8 mouse cellular contexts compared by ENCODE assay signal in genomic region chrX:75096163-75096770, GRCm38 (mm10). TPM values are rescaled to one million over a fixed set of nuclear protein-coding genes. Genes with fewer than 3 reads are reported as not detected.
DNase-seq lines count a peak whose midpoint lies in the region; ATAC-seq lines count a peak whose summit lies in the region.

No protein-coding gene starts in this region.

- H3K27me3 ChIP-seq in lung, embryonic 15.5 days: no peaks in the 10 kb centered on the region
- H3K27me3 ChIP-seq in midbrain, embryonic 16.5 days (ENCODE audit: control insufficient read depth, insufficient read depth, low read depth, low read length): no peaks in the 10 kb centered on the region

- H3K9me3 ChIP-seq in lung, embryonic 15.5 days: no peaks in the 10 kb centered on the region
- no peaks in the 10 kb centered on the region for H3K9me3 ChIP-seq in midbrain, embryonic 16.5 days (replicated peaks; ENCODE audit: control insufficient read depth, low read length, poor library complexity, severe bottlenecking)

- H3K4me2 ChIP-seq in lung, embryonic 15.5 days: peak overlapping the region; percentile 57
- peak overlapping the region; percentile 59 for H3K4me2 ChIP-seq in midbrain, embryonic 16.5 days (ENCODE audit: low read length)

- H3K4me1 ChIP-seq in lung, embryonic 15.5 days: no peaks in the 10 kb centered on the region
- peaks cover 9% of the 10 kb centered on the region; the same call in 1 of the 2 replicates for H3K4me1 ChIP-seq in midbrain, embryonic 16.5 days (ENCODE audit: control insufficient read depth, insufficient read depth, low read length)

- peak overlapping the region; percentile 58 for H3K9ac ChIP-seq in lung, embryonic 15.5 days
- peak overlapping the region; percentile 64 for H3K9ac ChIP-seq in midbrain, embryonic 16.5 days (ENCODE audit: low read depth, low read length)

- 15% methylated on average over 21 of the region's 23 CpGs for WGBS in lung, embryonic 15.5 days
- 25% methylated on average over 23 of the region's 23 CpGs for WGBS in midbrain, embryonic 16.5 days

- H3K36me3 ChIP-seq in lung, embryonic 15.5 days: peaks cover 7% of the 10 kb centered on the region; the same call in 1 of the 2 replicates
- H3K36me3 ChIP-seq in midbrain, embryonic 16.5 days (ENCODE audit: control insufficient read depth, insufficient read depth, low read length): no peaks in the 10 kb centered on the region

- peak overlapping the region; percentile 82 for H3K27ac ChIP-seq in lung, embryonic 15.5 days
- peak overlapping the region; percentile 72 for H3K27ac ChIP-seq in midbrain, embryonic 16.5 days (ENCODE audit: low read length)

- DNase-seq in lung, postnatal 25 days (ENCODE audit: low spot score): no peak
- DNase-seq in adrenal gland, postnatal 14 days: peak; percentile 41
- peak; percentile 7 for DNase-seq in heart, adult 8-10 months (ENCODE audit: low spot score)
- DNase-seq in kidney, postnatal 10 days: peak; percentile 12
- no peak for DNase-seq in spleen, adult 18-20 months

- peak; percentile 2 for ATAC-seq in lung, embryonic 15.5 days (ENCODE audit: borderline replicate concordance, extremely low read depth, low FRiP score, low TSS enrichment)
- peak; percentile 26; the same call in 1 of the 2 replicates for ATAC-seq in midbrain, embryonic 16.5 days
- ATAC-seq in frontal cortex, adult (ENCODE audit: low TSS enrichment): no peak

- peak overlapping the region; percentile 62 for H3K4me3 ChIP-seq in lung, embryonic 15.5 days
- peak overlapping the region; percentile 51 for H3K4me3 ChIP-seq in midbrain, embryonic 16.5 days (ENCODE audit: low read depth, low read length)

RNA-seq across cellular contexts. Expression of gene Dkc1, which starts 0.6 kb away (rescaled TPM):
- 128 and 131 TPM in 2 replicates for polyA plus RNA-seq in lung, embryonic 15.5 days (2015; fragmentation: Nextera tagmentation; extraction: Ambion mirVana)
- total RNA-seq in adrenal gland, postnatal 14 days (2021): 45.7 and 57.9 TPM in 2 replicates
- total RNA-seq in heart, adult 8-10 months (2022): 10 to 100 TPM; 18.6 to 26.9 (median 22.4) TPM
- 50.1 and 57.5 TPM in 2 replicates for polyA plus RNA-seq in midbrain, embryonic 16.5 days (2015; fragmentation: Nextera tagmentation; extraction: Ambion mirVana)

RNA-seq across cellular contexts. Expression of gene Gab3, which starts 11.0 kb away (rescaled TPM):
- 7.7 and 8.5 TPM in 2 replicates for polyA plus RNA-seq in lung, embryonic 15.5 days (2015; fragmentation: Nextera tagmentation; extraction: Ambion mirVana)
- 2.3 and 3.6 TPM in 2 replicates for total RNA-seq in adrenal gland, postnatal 14 days (2021)
- total RNA-seq in heart, adult 8-10 months (2022): 1 to 10 TPM; 1.2 to 1.9 (median 1.6) TPM
- 2.8 TPM in 2 replicates for polyA plus RNA-seq in midbrain, embryonic 16.5 days (2015; fragmentation: Nextera tagmentation; extraction: Ambion mirVana)

RNA-seq across cellular contexts. Expression of gene Mpp1, which starts 34.5 kb away (rescaled TPM):
- 82.5 and 86.0 TPM in 2 replicates for polyA plus RNA-seq in lung, embryonic 15.5 days (2015; fragmentation: Nextera tagmentation; extraction: Ambion mirVana)
- 41.6 and 41.8 TPM in 2 replicates for total RNA-seq in adrenal gland, postnatal 14 days (2021)
- total RNA-seq in heart, adult 8-10 months (2022): 10 to 100 TPM in 3 of 4 experiments, 1 to 10 TPM in 1; 8.0 to 12.3 (median 11.9) TPM
- 21.9 and 22.6 TPM in 2 replicates for polyA plus RNA-seq in midbrain, embryonic 16.5 days (2015; fragmentation: Nextera tagmentation; extraction: Ambion mirVana)

Comparison
In these comparisons a context has a peak if more than half of its experiments do, and no peak if none do; other contexts are left out.
1. DNase-seq: peak in adrenal gland, postnatal 14 days (single experiment), heart, adult 8-10 months (single experiment) and kidney, postnatal 10 days (single experiment); none in lung, postnatal 25 days (single experiment) and spleen, adult 18-20 months (0 of 2).